Mouse (Mus musculus) lung, embryonic 14.5 days (tissue): ENCODE measurements around the gene Gpr158. TPM values are rescaled to one million over a fixed set of nuclear protein-coding genes. Genes with fewer than 3 reads are reported as not detected.

Experiments
- ATAC-seq: fragments of 200-750 bp; cut with Nextera tagmentation; 2 replicates; pipeline ENCODE4 v1.8.0; 2017; ENCODE audit warnings: mild to moderate bottlenecking, moderate TSS enrichment, moderate library complexity; ENCODE audit not compliant: insufficient read depth
- DNase-seq: peaks from one replicate; pipeline ENCODE4 v3.0.0-alpha.2; 2015
- H3K27ac ChIP-seq: fragments of 300-500 bp; sonication (generic); 2 replicates; pipeline ENCODE4 v1.5.1; 2014; ENCODE audit warnings: low read depth, mild to moderate bottlenecking, moderate library complexity
- H3K27me3 ChIP-seq: fragments of 300-500 bp; sonication (generic); 2 replicates; pipeline ENCODE4 v1.6.1; 2014; ENCODE audit warnings: low read length, control low read depth; ENCODE audit not compliant: insufficient read depth
- H3K36me3 ChIP-seq: fragments of 300-500 bp; sonication (generic); 2 replicates; pipeline ENCODE4 v1.6.1; 2014; ENCODE audit warnings: control low read depth; ENCODE audit not compliant: insufficient read depth
- H3K4me1 ChIP-seq: fragments of 300-500 bp; sonication (generic); 2 replicates; pipeline ENCODE4 v1.6.1; 2014; ENCODE audit warnings: antibody characterized with exemption, control low read depth; ENCODE audit not compliant: insufficient read depth
- H3K4me2 ChIP-seq: fragments of 300-500 bp; sonication (generic); 2 replicates; pipeline ENCODE4 v1.6.1; 2014; ENCODE audit warnings: mild to moderate bottlenecking
- H3K4me3 ChIP-seq: fragments of 300-500 bp; sonication (generic); 2 replicates; pipeline ENCODE4 v1.5.1; 2014; ENCODE audit warnings: low read depth, low read length
- H3K9ac ChIP-seq: fragments of 300-500 bp; sonication (generic); 2 replicates; pipeline ENCODE4 v1.6.1; 2014
- H3K9me3 ChIP-seq: fragments of 300-500 bp; sonication (generic); 2 replicates; pipeline ENCODE4 v1.6.1; 2016; ENCODE audit warnings: low read depth, low read length, control low read depth
- CTCF ChIP-seq: IDR thresholded peaks from 2 replicates; pipeline ENCODE4 v1.5.1; 2016; ENCODE audit warnings: antibody characterized with exemption, low read depth
- WGBS: fragments of 180-500 bp; shearing (Covaris S2); extraction: QIAGEN DNeasy Blood & Tissue Kit; methylation state at CpG from one replicate; pipeline ENCODE4 v1.1.7; 2014; 5-methylcytosine and 5-hydroxymethylcytosine counted together
- polyA plus RNA-seq: library from polyadenylated mRNA; unstranded; fragments of >200 nt; fragmentation: Nextera tagmentation; extraction: Ambion mirVana; gene quantifications from 2 replicates; pipeline ENCODE4 v1.2.1, GENCODE M21; 2014

Gene Gpr158
- polyA plus RNA-seq, 1 experiment from 2014 or later = not detected

GRCm38 (mm10) chr2:21474957-21475356 is 107.6 kb downstream of the Gpr158 start:
- H3K4me1 ChIP-seq = no peaks in the 10 kb centered on the region
- DNase-seq (no peak), ATAC-seq (no peak)
- no peak overlapping the region for H3K4me3 ChIP-seq
- H3K9ac ChIP-seq = no peak overlapping the region
- no peak overlapping the region for H3K4me2 ChIP-seq
- no peak overlapping the region for H3K27ac ChIP-seq
- TF ChIP-seq CTCF = no peak
- H3K27me3 ChIP-seq = no peaks in the 10 kb centered on the region
- 88% methylated on average over 2 of the region's 2 CpGs for WGBS
- H3K36me3 ChIP-seq = no peaks in the 10 kb centered on the region
- no peaks in the 10 kb centered on the region for H3K9me3 ChIP-seq

GRCm38 (mm10) chr2:21496881-21497280 is 129.5 kb downstream of the Gpr158 start:
- H3K27me3 ChIP-seq = no peaks in the 10 kb centered on the region
- no peaks in the 10 kb centered on the region for H3K9me3 ChIP-seq
- H3K4me3 ChIP-seq = no peak overlapping the region
- ATAC-seq = no peak
- WGBS = 83% methylated on average over 3 of the region's 3 CpGs
- no peak overlapping the region for H3K9ac ChIP-seq
- H3K4me1 ChIP-seq = no peaks in the 10 kb centered on the region
- no peak for DNase-seq
- TF ChIP-seq CTCF = no peak
- no peak overlapping the region for H3K4me2 ChIP-seq
- H3K36me3 ChIP-seq = no peaks in the 10 kb centered on the region
- no peak overlapping the region for H3K27ac ChIP-seq

GRCm38 (mm10) chr2:21497965-21498364 is 130.6 kb downstream of the Gpr158 start:
- H3K9ac ChIP-seq = no peak overlapping the region
- H3K4me3 ChIP-seq = no peak overlapping the region
- H3K4me1 ChIP-seq = no peaks in the 10 kb centered on the region
- DNase-seq (no peak), ATAC-seq (no peak)
- no peaks in the 10 kb centered on the region for H3K27me3 ChIP-seq
- TF ChIP-seq CTCF = no peak
- no peaks in the 10 kb centered on the region for H3K9me3 ChIP-seq
- no peak overlapping the region for H3K27ac ChIP-seq
- H3K4me2 ChIP-seq = no peak overlapping the region
- WGBS = 32% methylated on average over 1 of the region's 1 CpGs
- H3K36me3 ChIP-seq = no peaks in the 10 kb centered on the region

GRCm38 (mm10) chr2:21499399-21499798 is 132.1 kb downstream of the Gpr158 start:
- Histone ChIP-seq H3K36me3 (no peaks in the 10 kb centered on the region), H3K4me2 (no peak overlapping the region), H3K27ac (no peak overlapping the region), H3K4me3 (no peak overlapping the region), H3K4me1 (no peaks in the 10 kb centered on the region), H3K9ac (no peak overlapping the region), H3K9me3 (no peaks in the 10 kb centered on the region), H3K27me3 (no peaks in the 10 kb centered on the region)
- DNase-seq = no peak
- 87% methylated on average over 2 of the region's 2 CpGs for WGBS
- ATAC-seq = no peak
- TF ChIP-seq CTCF = no peak

GRCm38 (mm10) chr2:21507449-21507848 is 140.1 kb downstream of the Gpr158 start:
- H3K4me3 ChIP-seq = no peak overlapping the region
- no peaks in the 10 kb centered on the region for H3K9me3 ChIP-seq
- no peak for TF ChIP-seq CTCF
- 52% methylated on average over 1 of the region's 1 CpGs for WGBS
- H3K27me3 ChIP-seq = no peaks in the 10 kb centered on the region
- H3K27ac ChIP-seq = no peak overlapping the region
- H3K4me2 ChIP-seq = no peak overlapping the region
- no peak for ATAC-seq
- H3K9ac ChIP-seq = no peak overlapping the region
- H3K36me3 ChIP-seq = no peaks in the 10 kb centered on the region
- H3K4me1 ChIP-seq = no peaks in the 10 kb centered on the region
- DNase-seq = no peak

GRCm38 (mm10) chr2:21530750-21531149 is 163.4 kb downstream of the Gpr158 start:
- no peak for ATAC-seq
- no peak overlapping the region for H3K9ac ChIP-seq
- no peak overlapping the region for H3K4me2 ChIP-seq
- DNase-seq = no peak
- H3K9me3 ChIP-seq = no peaks in the 10 kb centered on the region
- no peaks in the 10 kb centered on the region for H3K27me3 ChIP-seq
- no peak overlapping the region for H3K27ac ChIP-seq
- no peak overlapping the region for H3K4me3 ChIP-seq
- no peaks in the 10 kb centered on the region for H3K4me1 ChIP-seq
- TF ChIP-seq CTCF = no peak
- no peaks in the 10 kb centered on the region for H3K36me3 ChIP-seq

- no peak overlapping the region for H3K27ac ChIP-seq
- no peak for ATAC-seq
- no peak overlapping the region for H3K9ac ChIP-seq
- DNase-seq = no peak
- H3K27me3 ChIP-seq = no peaks in the 10 kb centered on the region
- 61% methylated on average over 6 of the region's 6 CpGs for WGBS
- no peaks in the 10 kb centered on the region for H3K9me3 ChIP-seq
- H3K4me1 ChIP-seq = no peaks in the 10 kb centered on the region
- H3K4me2 ChIP-seq = no peak overlapping the region
- no peak for TF ChIP-seq CTCF
- H3K36me3 ChIP-seq = no peaks in the 10 kb centered on the region
- no peak overlapping the region for H3K4me3 ChIP-seq
Observed at GRCm38 (mm10) chr2:21619180-21619579, 251.8 kb downstream of the Gpr158 start.

GRCm38 (mm10) chr2:21632136-21632535 is 264.8 kb downstream of the Gpr158 start:
- WGBS = 64% methylated on average over 1 of the region's 1 CpGs
- TF ChIP-seq CTCF = no peak
- ATAC-seq = no peak
- no peaks in the 10 kb centered on the region for H3K27me3 ChIP-seq
- no peaks in the 10 kb centered on the region for H3K9me3 ChIP-seq
- no peaks in the 10 kb centered on the region for H3K4me1 ChIP-seq
- H3K4me2 ChIP-seq = no peak overlapping the region
- H3K36me3 ChIP-seq = no peaks in the 10 kb centered on the region
- no peak overlapping the region for H3K9ac ChIP-seq
- H3K27ac ChIP-seq = no peak overlapping the region
- DNase-seq = no peak
- no peak overlapping the region for H3K4me3 ChIP-seq
